Mouse (Mus musculus) gonadal fat pad, adult 2 months (tissue): ENCODE measurements around the gene Zfp583. TPM values are rescaled to one million over a fixed set of nuclear protein-coding genes. Genes with fewer than 3 reads are reported as not detected.
A peak's percentile ranks its signal among the peaks of the same experiment; 100 is the strongest.
"Not testable (repeated sequence)": the region's sequence is repeated elsewhere in the genome, so short reads cannot be mapped to it uniquely, and the experiment has no call there.

Experiments
- DNase-seq: peaks from one replicate; pipeline ENCODE4 v3.0.0-alpha.2; 2012; ENCODE audit warnings: low read depth
- polyA plus RNA-seq: library from polyadenylated mRNA; depleted of rRNA; stranded (reverse); fragments of >200 nt; gene quantifications from 2 replicates; pipeline ENCODE4 v1.2.3, GENCODE M21; 2012; rRNA removed

Gene Zfp583
- polyA plus RNA-seq: 0.96 and 1.1 TPM in 2 replicates

- DNase-seq: peak; percentile 10
Observed at GRCm38 (mm10) chr7:6331233-6331956, at the start of gene Zfp583. TSS of gene Zfp583 (minus strand) at chr7:6331285.

- DNase-seq: no peak
Observed at GRCm38 (mm10) chr7:6378441-6378840, 47.4 kb upstream of the Zfp583 start.

- DNase-seq: no peak
Observed at GRCm38 (mm10) chr7:6372993-6373392, 41.9 kb upstream of the Zfp583 start.

- no peak for DNase-seq
Observed at GRCm38 (mm10) chr7:6369460-6369859, 38.4 kb upstream of the Zfp583 start.

- DNase-seq: not testable (repeated sequence)
Observed at GRCm38 (mm10) chr7:6368146-6368545, 37.1 kb upstream of the Zfp583 start.

GRCm38 (mm10) chr7:6367185-6367584 lies 36.1 kb upstream of the Zfp583 start:
- no peak for DNase-seq

GRCm38 (mm10) chr7:6364761-6365160 lies 33.7 kb upstream of the Zfp583 start:
- no peak for DNase-seq

- DNase-seq: peak; percentile 71
Observed at GRCm38 (mm10) chr7:6363047-6363488, 32.0 kb upstream of the Zfp583 start, which contains the start of gene Zfp78. TSS of gene Zfp78 (plus strand) at chr7:6363280.

- peak; percentile 85 for DNase-seq
Observed at GRCm38 (mm10) chr7:6362268-6363046, 31.4 kb upstream of the Zfp583 start.

GRCm38 (mm10) chr7:6361756-6362155 lies 30.7 kb upstream of the Zfp583 start:
- DNase-seq: no peak

GRCm38 (mm10) chr7:6360477-6361060 lies 29.5 kb upstream of the Zfp583 start:
- DNase-seq: no peak

- no peak for DNase-seq
Observed at GRCm38 (mm10) chr7:6358937-6359590, 28.0 kb upstream of the Zfp583 start.

- no peak for DNase-seq
Observed at GRCm38 (mm10) chr7:6358121-6358520, 27.0 kb upstream of the Zfp583 start.

- no peak for DNase-seq
Observed at GRCm38 (mm10) chr7:6344124-6344523, 13.0 kb upstream of the Zfp583 start.

GRCm38 (mm10) chr7:6343501-6344071 lies 12.5 kb upstream of the Zfp583 start, which contains the start of gene Gm3854:
TSS of gene Gm3854 (plus strand) at chr7:6343759.
- no peak for DNase-seq

GRCm38 (mm10) chr7:6339865-6340264 lies 8.8 kb upstream of the Zfp583 start:
- no peak for DNase-seq

- DNase-seq: no peak
Observed at GRCm38 (mm10) chr7:6330458-6331232, 440 bp downstream of the Zfp583 start.

- not testable (repeated sequence) for DNase-seq
Observed at GRCm38 (mm10) chr7:6300796-6301195, 30.3 kb downstream of the Zfp583 start.

GRCm38 (mm10) chr7:6291121-6291520 lies 40.0 kb downstream of the Zfp583 start:
- DNase-seq: not testable (repeated sequence)

- DNase-seq: no peak
Observed at GRCm38 (mm10) chr7:6286921-6287531, 44.1 kb downstream of the Zfp583 start.
